Mouse (Mus musculus): ENCODE data around the gene Pogz. TPM values are rescaled to one million over a fixed set of nuclear protein-coding genes. Genes with fewer than 3 reads are reported as not detected.

The Pogz gene
- polyA plus RNA-seq, 1 experiment from 2014 or later: 14.5 TPM

DNA sequence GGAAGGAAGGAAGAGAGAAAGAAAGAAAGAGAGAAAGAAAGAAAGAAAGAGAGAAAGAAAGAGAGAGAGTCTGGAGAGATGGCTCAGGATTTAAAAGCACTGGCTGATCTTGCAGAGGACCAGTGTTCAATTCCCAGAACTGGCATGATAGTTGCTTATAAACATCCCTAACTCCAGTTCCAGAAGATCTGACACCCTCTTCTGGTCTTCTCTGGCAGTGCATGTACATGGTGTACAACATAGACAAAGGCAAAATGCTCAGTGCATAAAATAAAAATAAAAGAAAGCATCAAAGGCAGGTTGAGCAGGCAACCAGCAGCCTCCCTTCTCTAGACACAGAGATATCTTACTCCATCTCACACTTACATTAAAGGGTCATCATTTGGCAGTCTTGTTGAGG, 21.8 kb upstream of the Pogz start:
- no peak for ATAC-seq (ENCODE audit: insufficient number of reproducible peaks, insufficient read depth, low FRiP score, low read depth)
- Histone ChIP-seq H3K9ac (ENCODE audit: low read length) (no peak overlapping the region), H3K4me2 (ENCODE audit: low read length) (no peak overlapping the region), H3K36me3 (ENCODE audit: control insufficient read depth, insufficient read depth, low read length) (no peaks in the 10 kb centered on the region), H3K27ac (replicated peaks in 1 of 2; ENCODE audit: control insufficient read depth in 1 of 2, insufficient read depth in 1 of 2, low read depth in 2 of 2, low read length in 2 of 2) (no peak overlapping the region), H3K4me3 (ENCODE audit: control insufficient read depth in 1 of 2, insufficient read depth in 1 of 2, low read depth in 1 of 2, low read length in 2 of 2) (no peak overlapping the region), H3K27me3 (ENCODE audit: control insufficient read depth, insufficient read depth, low read length) (no peaks in the 10 kb centered on the region), H3K4me1 (ENCODE audit: control insufficient read depth in 2 of 2, insufficient read depth in 2 of 2, low read length in 2 of 2) (peaks cover 2 to 4% of the 10 kb centered on the region in 2 experiments; a peak in 3 of 4 replicates), H3K9me3 (ENCODE audit: control insufficient read depth, low read length) (no peaks in the 10 kb centered on the region)

- WGBS: 77% methylated on average over 2 of the region's 2 CpGs
- no peak overlapping the region for H3K27ac ChIP-seq (replicated peaks in 1 of 2; ENCODE audit: control insufficient read depth in 1 of 2, insufficient read depth in 1 of 2, low read depth in 2 of 2, low read length in 2 of 2)
- no peak for ATAC-seq (ENCODE audit: insufficient number of reproducible peaks, insufficient read depth, low FRiP score, low read depth)
These were observed 19.6 kb upstream of the Pogz start for GRCm38 (mm10) chr3:94817731-94818130.

GRCm38 (mm10) chr3:94819452-94820425, 17.6 kb upstream of the Pogz start:
- Histone ChIP-seq H3K27me3 (ENCODE audit: control insufficient read depth, insufficient read depth, low read length) (no peaks in the 10 kb centered on the region), H3K9me3 (ENCODE audit: control insufficient read depth, low read length) (0 out of 2 replicates have a peak, but pooled peaks cover 3% of the 10 kb centered on the region), H3K27ac (replicated peaks in 1 of 2; ENCODE audit: control insufficient read depth in 1 of 2, insufficient read depth in 1 of 2, low read depth in 2 of 2, low read length in 2 of 2) (peak overlapping the region; percentile 29 to 56; a peak in 3 of 4 replicates), H3K9ac (ENCODE audit: low read length) (no peak overlapping the region), H3K36me3 (ENCODE audit: control insufficient read depth, insufficient read depth, low read length) (no peaks in the 10 kb centered on the region), H3K4me2 (ENCODE audit: low read length) (peak overlapping the region; percentile 26), H3K4me3 (ENCODE audit: control insufficient read depth in 1 of 2, insufficient read depth in 1 of 2, low read depth in 1 of 2, low read length in 2 of 2) (no peak overlapping the region), H3K4me1 (ENCODE audit: control insufficient read depth in 2 of 2, insufficient read depth in 2 of 2, low read length in 2 of 2) (peaks cover 2 to 7% of the 10 kb centered on the region in 2 experiments; a peak in 3 of 4 replicates)
- 41% methylated on average over 24 of the region's 24 CpGs for WGBS
- ATAC-seq (ENCODE audit: insufficient number of reproducible peaks, insufficient read depth, low FRiP score, low read depth): no peak

More at GRCm38 (mm10) chr3:94817731-94818130, 19.6 kb upstream of the Pogz start:
- H3K9ac ChIP-seq (ENCODE audit: low read length): no peak overlapping the region
- H3K36me3 ChIP-seq (ENCODE audit: control insufficient read depth, insufficient read depth, low read length): no peaks in the 10 kb centered on the region
- H3K4me3 ChIP-seq (ENCODE audit: control insufficient read depth in 1 of 2, insufficient read depth in 1 of 2, low read depth in 1 of 2, low read length in 2 of 2): no peak overlapping the region
- no peaks in the 10 kb centered on the region for H3K9me3 ChIP-seq (ENCODE audit: control insufficient read depth, low read length)
- no peak overlapping the region for H3K4me2 ChIP-seq (ENCODE audit: low read length)
- peaks cover 2 to 7% of the 10 kb centered on the region in 2 experiments; a peak in 3 of 4 replicates for H3K4me1 ChIP-seq (ENCODE audit: control insufficient read depth in 2 of 2, insufficient read depth in 2 of 2, low read length in 2 of 2)
- H3K27me3 ChIP-seq (ENCODE audit: control insufficient read depth, insufficient read depth, low read length): no peaks in the 10 kb centered on the region

DNA sequence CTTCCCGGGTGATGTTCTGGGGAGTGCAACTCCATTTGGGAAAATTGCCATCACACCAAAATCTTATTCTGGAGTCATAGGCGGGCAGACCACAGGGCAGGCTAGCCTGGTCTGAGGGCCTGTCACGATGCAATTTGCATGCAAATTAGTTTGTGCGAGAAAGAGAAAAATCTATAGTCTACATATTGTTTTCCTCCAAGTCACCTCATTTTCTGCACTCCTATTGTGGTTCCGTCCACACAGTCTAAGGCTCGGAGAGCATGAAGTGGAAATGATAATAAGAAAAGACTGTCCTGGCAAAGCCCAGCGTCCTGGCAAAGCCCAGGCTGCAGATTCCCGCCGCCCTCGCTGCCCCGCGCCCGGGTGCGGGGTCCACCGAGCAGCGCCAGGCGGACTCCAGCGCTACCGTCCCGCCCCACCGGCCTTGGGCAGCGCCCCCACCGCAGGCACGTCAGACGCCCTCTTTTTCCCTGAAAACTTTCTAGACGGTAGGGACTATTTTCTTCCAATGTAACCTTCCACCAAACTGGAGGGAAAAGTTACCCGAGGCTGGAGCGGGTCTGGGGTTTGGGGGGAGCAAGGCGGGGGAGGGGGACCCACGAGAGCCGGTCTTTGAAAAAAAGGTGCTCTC, 16.2 kb upstream of the Pogz start:
- Histone ChIP-seq H3K4me3 (ENCODE audit: control insufficient read depth in 1 of 2, insufficient read depth in 1 of 2, low read depth in 1 of 2, low read length in 2 of 2) (peak overlapping the region; percentile 62 to 78), H3K9ac (ENCODE audit: low read length) (peak overlapping the region; percentile 89), H3K4me1 (ENCODE audit: control insufficient read depth in 2 of 2, insufficient read depth in 2 of 2, low read length in 2 of 2) (peaks cover 2 to 7% of the 10 kb centered on the region in 2 experiments; a peak in 3 of 4 replicates), H3K36me3 (ENCODE audit: control insufficient read depth, insufficient read depth, low read length) (no peaks in the 10 kb centered on the region), H3K27ac (replicated peaks in 1 of 2; ENCODE audit: control insufficient read depth in 1 of 2, insufficient read depth in 1 of 2, low read depth in 2 of 2, low read length in 2 of 2) (peak overlapping the region; percentile 80 to 86), H3K9me3 (ENCODE audit: control insufficient read depth, low read length) (0 out of 2 replicates have a peak, but pooled peaks cover 3% of the 10 kb centered on the region), H3K4me2 (ENCODE audit: low read length) (peak overlapping the region; percentile 64), H3K27me3 (ENCODE audit: control insufficient read depth, insufficient read depth, low read length) (no peaks in the 10 kb centered on the region)
- 1% methylated on average over 31 of the region's 31 CpGs for WGBS
- peak; percentile 56; the same call in 1 of the 2 replicates for ATAC-seq (ENCODE audit: insufficient number of reproducible peaks, insufficient read depth, low FRiP score, low read depth)

DNA sequence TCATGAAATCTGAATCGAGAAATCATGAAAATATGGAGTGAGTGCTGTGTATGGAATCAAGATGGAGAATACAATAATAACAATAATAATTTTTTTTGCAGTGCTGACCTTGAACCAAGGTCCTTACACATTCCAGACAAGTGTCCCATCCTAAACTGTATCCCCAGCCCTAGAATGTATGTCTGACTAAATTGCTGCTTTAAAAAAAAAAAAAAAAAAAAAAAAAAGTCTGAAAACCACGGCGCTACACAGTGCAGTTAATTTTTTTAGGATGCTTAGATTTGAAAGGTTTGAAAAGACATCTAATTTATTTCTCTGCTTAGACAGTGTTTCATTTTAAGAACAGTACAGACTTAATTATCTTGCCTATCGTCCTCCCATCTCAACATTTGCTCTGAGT, 15.3 kb upstream of the Pogz start:
- peak overlapping the region; percentile 64 for H3K4me2 ChIP-seq (ENCODE audit: low read length)
- peak overlapping the region in 1 of 2 experiments; percentile 62; a peak in 2 of 4 replicates for H3K4me3 ChIP-seq (ENCODE audit: control insufficient read depth in 1 of 2, insufficient read depth in 1 of 2, low read depth in 1 of 2, low read length in 2 of 2)
- H3K27me3 ChIP-seq (ENCODE audit: control insufficient read depth, insufficient read depth, low read length): no peaks in the 10 kb centered on the region
- peak overlapping the region; percentile 89 for H3K9ac ChIP-seq (ENCODE audit: low read length)
- no peaks in the 10 kb centered on the region for H3K36me3 ChIP-seq (ENCODE audit: control insufficient read depth, insufficient read depth, low read length)
- 0 out of 2 replicates have a peak, but pooled peaks cover 3% of the 10 kb centered on the region for H3K9me3 ChIP-seq (ENCODE audit: control insufficient read depth, low read length)
- 87% methylated on average over 4 of the region's 4 CpGs for WGBS
- peaks cover 2 to 7% of the 10 kb centered on the region in 2 experiments; a peak in 3 of 4 replicates for H3K4me1 ChIP-seq (ENCODE audit: control insufficient read depth in 2 of 2, insufficient read depth in 2 of 2, low read length in 2 of 2)
- H3K27ac ChIP-seq (replicated peaks in 1 of 2; ENCODE audit: control insufficient read depth in 1 of 2, insufficient read depth in 1 of 2, low read depth in 2 of 2, low read length in 2 of 2): peak overlapping the region in 1 of 2 experiments; percentile 80; a peak in 2 of 4 replicates
- no peak for ATAC-seq (ENCODE audit: insufficient number of reproducible peaks, insufficient read depth, low FRiP score, low read depth)

- ATAC-seq (ENCODE audit: insufficient number of reproducible peaks, insufficient read depth, low FRiP score, low read depth): no peak
- no peak overlapping the region for H3K27ac ChIP-seq (replicated peaks in 1 of 2; ENCODE audit: control insufficient read depth in 1 of 2, insufficient read depth in 1 of 2, low read depth in 2 of 2, low read length in 2 of 2)
- peaks cover 2 to 7% of the 10 kb centered on the region in 2 experiments; a peak in 3 of 4 replicates for H3K4me1 ChIP-seq (ENCODE audit: control insufficient read depth in 2 of 2, insufficient read depth in 2 of 2, low read length in 2 of 2)
- no peak overlapping the region for H3K4me2 ChIP-seq (ENCODE audit: low read length)
- H3K9ac ChIP-seq (ENCODE audit: low read length): no peak overlapping the region
- 0 out of 2 replicates have a peak, but pooled peaks cover 3% of the 10 kb centered on the region for H3K9me3 ChIP-seq (ENCODE audit: control insufficient read depth, low read length)
- H3K36me3 ChIP-seq (ENCODE audit: control insufficient read depth, insufficient read depth, low read length): no peaks in the 10 kb centered on the region
- no peaks in the 10 kb centered on the region for H3K27me3 ChIP-seq (ENCODE audit: control insufficient read depth, insufficient read depth, low read length)
- WGBS: 74% methylated on average over 3 of the region's 3 CpGs
- H3K4me3 ChIP-seq (ENCODE audit: control insufficient read depth in 1 of 2, insufficient read depth in 1 of 2, low read depth in 1 of 2, low read length in 2 of 2): no peak overlapping the region
These were observed 13.3 kb upstream of the Pogz start for GRCm38 (mm10) chr3:94824110-94824509.

DNA sequence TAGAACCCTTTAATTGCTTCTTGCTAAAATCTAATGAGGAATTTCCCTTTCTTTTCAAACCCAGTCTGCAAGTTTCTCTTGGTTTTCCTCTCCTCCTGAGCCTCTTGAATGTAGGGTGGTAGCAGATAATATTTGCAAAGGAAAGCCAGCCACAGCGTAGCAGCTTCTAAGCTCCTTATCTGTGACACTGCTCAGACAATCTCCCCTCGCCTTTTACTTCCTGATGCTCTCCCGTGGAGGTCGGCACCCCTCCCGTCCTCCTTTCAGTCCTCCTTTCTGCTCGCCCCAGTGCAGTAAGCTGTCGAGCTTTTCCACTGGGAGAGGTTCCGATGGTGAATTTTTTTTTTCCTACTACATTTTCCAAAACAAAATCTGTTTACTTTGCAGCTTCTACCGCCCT, 5.3 kb upstream of the Pogz start:
- Histone ChIP-seq H3K4me1 (ENCODE audit: control insufficient read depth in 2 of 2, insufficient read depth in 2 of 2, low read length in 2 of 2) (peaks cover 2 to 5% of the 10 kb centered on the region in 2 experiments; a peak in 2 of 4 replicates), H3K4me3 (ENCODE audit: control insufficient read depth in 1 of 2, insufficient read depth in 1 of 2, low read depth in 1 of 2, low read length in 2 of 2) (peak overlapping the region in 1 of 2 experiments; percentile 3; a peak in 2 of 4 replicates), H3K9ac (ENCODE audit: low read length) (peak overlapping the region; percentile 44; the same call in 1 of the 2 replicates), H3K4me2 (ENCODE audit: low read length) (peak overlapping the region; percentile 45), H3K36me3 (ENCODE audit: control insufficient read depth, insufficient read depth, low read length) (no peaks in the 10 kb centered on the region), H3K27ac (replicated peaks in 1 of 2; ENCODE audit: control insufficient read depth in 1 of 2, insufficient read depth in 1 of 2, low read depth in 2 of 2, low read length in 2 of 2) (no peak overlapping the region), H3K9me3 (ENCODE audit: control insufficient read depth, low read length) (no peaks in the 10 kb centered on the region), H3K27me3 (ENCODE audit: control insufficient read depth, insufficient read depth, low read length) (no peaks in the 10 kb centered on the region)
- 6% methylated on average over 9 of the region's 9 CpGs for WGBS
- no peak for ATAC-seq (ENCODE audit: insufficient number of reproducible peaks, insufficient read depth, low FRiP score, low read depth)

Measured in heart, embryonic 14.5 days (tissue).